Mouse (Mus musculus) midbrain, embryonic 13.5 days (tissue): ENCODE measurements around the gene Polr3h. TPM values are rescaled to one million over a fixed set of nuclear protein-coding genes. Genes with fewer than 3 reads are reported as not detected.

Experiments used
- ATAC-seq: fragments of 200-750 bp; cut with Nextera tagmentation; 2 replicates; pipeline ENCODE4 v1.8.0; 2017; ENCODE audit warnings: mild to moderate bottlenecking, moderate TSS enrichment, moderate library complexity
- H3K27ac ChIP-seq: fragments of 300-500 bp; sonication (generic); 2 replicates; pipeline ENCODE4 v1.5.1; 2015; ENCODE audit warnings: inconsistent platforms, mild to moderate bottlenecking, moderate library complexity
- H3K27me3 ChIP-seq: fragments of 300-500 bp; sonication (generic); 2 replicates; pipeline ENCODE4 v1.6.1; 2015; ENCODE audit warnings: mild to moderate bottlenecking, inconsistent platforms
- H3K36me3 ChIP-seq: fragments of 300-500 bp; sonication (generic); 2 replicates; pipeline ENCODE4 v1.6.1; 2015; ENCODE audit warnings: mild to moderate bottlenecking, inconsistent platforms
- H3K4me1 ChIP-seq: fragments of 300-500 bp; sonication (generic); replicated peaks from 2 replicates; pipeline ENCODE4 v1.6.1; 2015; ENCODE audit warnings: inconsistent platforms
- H3K4me2 ChIP-seq: fragments of 300-500 bp; sonication (generic); replicated peaks from 2 replicates; pipeline ENCODE4 v1.6.1; 2015; ENCODE audit warnings: moderate library complexity, mild to moderate bottlenecking, inconsistent platforms
- H3K4me3 ChIP-seq: fragments of 300-500 bp; sonication (generic); replicated peaks from 2 replicates; pipeline ENCODE4 v1.5.1; 2015; ENCODE audit warnings: mild to moderate bottlenecking, inconsistent platforms
- H3K9ac ChIP-seq: fragments of 300-500 bp; sonication (generic); replicated peaks from 2 replicates; pipeline ENCODE4 v1.6.1; 2015; ENCODE audit warnings: mild to moderate bottlenecking, inconsistent platforms
- H3K9me3 ChIP-seq: fragments of 300-500 bp; sonication (generic); 2 replicates; pipeline ENCODE4 v1.6.1; 2016; ENCODE audit warnings: mild to moderate bottlenecking, inconsistent platforms
- WGBS: fragments of 180-500 bp; shearing (Covaris S2); methylation state at CpG from one replicate; pipeline ENCODE4 v1.1.7; 2015; 5-methylcytosine and 5-hydroxymethylcytosine counted together
- polyA plus RNA-seq: library from polyadenylated mRNA; unstranded; fragments of >200 nt; fragmentation: Nextera tagmentation; extraction: Ambion mirVana; gene quantifications from 2 replicates; pipeline ENCODE4 v1.2.1, GENCODE M21; 2015

Polr3h gene
- polyA plus RNA-seq, 1 experiment from 2014 or later = 69.7 TPM

GRCm38 (mm10) chr15:81847861-81848260 is 78.2 kb downstream of the Polr3h start:
- 89% methylated on average over 5 of the region's 5 CpGs for WGBS
- H3K27me3 ChIP-seq = no peaks in the 10 kb centered on the region
- no peak overlapping the region for H3K9ac ChIP-seq
- no peaks in the 10 kb centered on the region for H3K9me3 ChIP-seq
- peaks cover 44% of the 10 kb centered on the region for H3K36me3 ChIP-seq
- ATAC-seq = no peak
- no peak overlapping the region for H3K4me2 ChIP-seq
- H3K27ac ChIP-seq = no peak overlapping the region
- H3K4me1 ChIP-seq = no peaks in the 10 kb centered on the region
- no peak overlapping the region for H3K4me3 ChIP-seq

- no peak for ATAC-seq
- H3K4me3 ChIP-seq = no peak overlapping the region
- H3K4me2 ChIP-seq = no peak overlapping the region
- no peak overlapping the region for H3K27ac ChIP-seq
- peaks cover 44% of the 10 kb centered on the region for H3K36me3 ChIP-seq
- no peaks in the 10 kb centered on the region for H3K9me3 ChIP-seq
- no peak overlapping the region for H3K9ac ChIP-seq
- WGBS = 90% methylated on average over 4 of the region's 4 CpGs
- no peaks in the 10 kb centered on the region for H3K4me1 ChIP-seq
- H3K27me3 ChIP-seq = no peaks in the 10 kb centered on the region
Measured at GRCm38 (mm10) chr15:81847161-81847560, 78.9 kb downstream of the Polr3h start.

GRCm38 (mm10) chr15:81846755-81847154 is 79.3 kb downstream of the Polr3h start:
- Histone ChIP-seq H3K27me3 (no peaks in the 10 kb centered on the region), H3K4me3 (no peak overlapping the region), H3K4me1 (no peaks in the 10 kb centered on the region), H3K9me3 (no peaks in the 10 kb centered on the region), H3K27ac (no peak overlapping the region), H3K36me3 (peaks cover 40% of the 10 kb centered on the region), H3K4me2 (no peak overlapping the region), H3K9ac (no peak overlapping the region)
- no peak for ATAC-seq
- WGBS = 92% methylated on average over 9 of the region's 9 CpGs

- no peaks in the 10 kb centered on the region for H3K9me3 ChIP-seq
- H3K36me3 ChIP-seq = peaks cover 30% of the 10 kb centered on the region
Measured at GRCm38 (mm10) chr15:81845724-81846123, 80.3 kb downstream of the Polr3h start.

GRCm38 (mm10) chr15:81845033-81845625 is 80.9 kb downstream of the Polr3h start:
- WGBS = 73% methylated on average over 5 of the region's 5 CpGs
- H3K4me3 ChIP-seq = no peak overlapping the region
- H3K36me3 ChIP-seq = peaks cover 24% of the 10 kb centered on the region
- no peak overlapping the region for H3K27ac ChIP-seq
- no peaks in the 10 kb centered on the region for H3K27me3 ChIP-seq
- no peak overlapping the region for H3K4me2 ChIP-seq
- no peaks in the 10 kb centered on the region for H3K9me3 ChIP-seq
- no peak overlapping the region for H3K9ac ChIP-seq
- no peaks in the 10 kb centered on the region for H3K4me1 ChIP-seq
- ATAC-seq = no peak

More at GRCm38 (mm10) chr15:81845724-81846123, 80.3 kb downstream of the Polr3h start:
- no peak overlapping the region for H3K4me3 ChIP-seq
- no peaks in the 10 kb centered on the region for H3K4me1 ChIP-seq
- ATAC-seq = no peak
- WGBS = 40% methylated on average over 4 of the region's 4 CpGs
- no peak overlapping the region for H3K27ac ChIP-seq
- 0 out of 2 replicates have a peak overlapping the region, but pooled peaks have one; percentile 14 for H3K9ac ChIP-seq
- no peak overlapping the region for H3K4me2 ChIP-seq
- no peaks in the 10 kb centered on the region for H3K27me3 ChIP-seq

GRCm38 (mm10) chr15:81842275-81842674 is 83.8 kb downstream of the Polr3h start:
- no peaks in the 10 kb centered on the region for H3K4me1 ChIP-seq
- no peak overlapping the region for H3K9ac ChIP-seq
- no peak overlapping the region for H3K4me2 ChIP-seq
- H3K36me3 ChIP-seq = peaks cover 6% of the 10 kb centered on the region; the same call in 1 of the 2 replicates
- no peak overlapping the region for H3K27ac ChIP-seq
- H3K9me3 ChIP-seq = no peaks in the 10 kb centered on the region
- no peak for ATAC-seq
- 0 out of 2 replicates have a peak, but pooled peaks cover 3% of the 10 kb centered on the region for H3K27me3 ChIP-seq
- 88% methylated on average over 7 of the region's 7 CpGs for WGBS
- no peak overlapping the region for H3K4me3 ChIP-seq

- Histone ChIP-seq H3K9me3 (no peaks in the 10 kb centered on the region), H3K9ac (no peak overlapping the region), H3K27ac (no peak overlapping the region), H3K4me1 (peaks cover 12% of the 10 kb centered on the region), H3K27me3 (peaks cover 7% of the 10 kb centered on the region), H3K36me3 (no peaks in the 10 kb centered on the region), H3K4me3 (no peak overlapping the region), H3K4me2 (no peak overlapping the region)
- 89% methylated on average over 7 of the region's 7 CpGs for WGBS
- no peak for ATAC-seq
Measured at GRCm38 (mm10) chr15:81840306-81840705, 85.7 kb downstream of the Polr3h start.

- H3K27ac ChIP-seq = no peak overlapping the region
- no peaks in the 10 kb centered on the region for H3K36me3 ChIP-seq
- ATAC-seq = peak; percentile 57; the same call in 1 of the 2 replicates
- no peak overlapping the region for H3K4me3 ChIP-seq
- no peaks in the 10 kb centered on the region for H3K9me3 ChIP-seq
- peaks cover 7% of the 10 kb centered on the region for H3K27me3 ChIP-seq
- H3K9ac ChIP-seq = no peak overlapping the region
- H3K4me1 ChIP-seq = peaks cover 12% of the 10 kb centered on the region
- 69% methylated on average over 5 of the region's 5 CpGs for WGBS
- no peak overlapping the region for H3K4me2 ChIP-seq
Measured at GRCm38 (mm10) chr15:81839634-81840033, 86.4 kb downstream of the Polr3h start.

- ATAC-seq = no peak
- Histone ChIP-seq H3K36me3 (no peaks in the 10 kb centered on the region), H3K27me3 (peaks cover 7% of the 10 kb centered on the region), H3K4me1 (peaks cover 12% of the 10 kb centered on the region), H3K4me2 (no peak overlapping the region), H3K9ac (no peak overlapping the region), H3K9me3 (no peaks in the 10 kb centered on the region), H3K27ac (no peak overlapping the region), H3K4me3 (no peak overlapping the region)
- WGBS = 75% methylated on average over 14 of the region's 14 CpGs
Measured at GRCm38 (mm10) chr15:81838554-81839235, 87.3 kb downstream of the Polr3h start.

Other genes with a start within 250 kb of the Polr3h start
- 9.6 and 11.9 TPM in 2 replicates for gene Chadl, start 229.0 kb downstream of the Polr3h start, polyA plus RNA-seq
- 41.6 and 48.4 TPM in 2 replicates for gene Zc3h7b, start 181.2 kb downstream of the Polr3h start, polyA plus RNA-seq
- gene Rangap1, start 180.7 kb downstream of the Polr3h start, polyA plus RNA-seq = 140 and 145 TPM in 2 replicates
- 21.5 and 23.3 TPM in 2 replicates for gene Tef, start 123.8 kb downstream of the Polr3h start, polyA plus RNA-seq
- 16.2 and 17.7 TPM in 2 replicates for gene Tob2, start 67.4 kb downstream of the Polr3h start, polyA plus RNA-seq
- gene Phf5a, start 54.3 kb downstream of the Polr3h start, polyA plus RNA-seq = 136 and 149 TPM in 2 replicates
- 220 and 221 TPM in 2 replicates for gene Aco2, start 53.9 kb downstream of the Polr3h start, polyA plus RNA-seq
- 96.4 and 102 TPM in 2 replicates for gene Csdc2, start 10.5 kb upstream of the Polr3h start, polyA plus RNA-seq
- gene Pmm1, start 34.7 kb upstream of the Polr3h start, polyA plus RNA-seq = 40.5 and 41.2 TPM in 2 replicates
- not detected in 2 replicates for gene 1700029P11Rik, start 54.3 kb upstream of the Polr3h start, polyA plus RNA-seq
- gene Xrcc6, start 61.6 kb upstream of the Polr3h start, polyA plus RNA-seq = 42.8 and 46.0 TPM in 2 replicates
- gene Desi1, start 107.6 kb upstream of the Polr3h start, polyA plus RNA-seq = 37.5 and 42.7 TPM in 2 replicates
- 222 and 230 TPM in 2 replicates for gene Snu13, start 121.4 kb upstream of the Polr3h start, polyA plus RNA-seq
- gene 4930407I10Rik, start 132.9 kb upstream of the Polr3h start, polyA plus RNA-seq = not detected in 2 replicates
- 0.05 TPM in 1 of 2 replicates, not detected in the other for gene Mei1, start 143.8 kb upstream of the Polr3h start, polyA plus RNA-seq
- 12.0 and 14.0 TPM in 2 replicates for gene Ccdc134, start 201.7 kb upstream of the Polr3h start, polyA plus RNA-seq
- gene Srebf2, start 220.9 kb upstream of the Polr3h start, polyA plus RNA-seq = 225 and 230 TPM in 2 replicates